Mouse (Mus musculus) stomach, embryonic 15.5 days (tissue): ENCODE data around the gene Apod. TPM values are rescaled to one million over a fixed set of nuclear protein-coding genes. Genes with fewer than 3 reads are reported as not detected.
A peak's percentile ranks its signal among the peaks of the same experiment; 100 is the strongest.

ENCODE experiments used
- ATAC-seq: fragments of 200-750 bp; cut with Nextera tagmentation; 2 replicates; pipeline ENCODE4 v1.8.0; 2017; ENCODE audit warnings: low read depth, moderate number of reproducible peaks, moderate TSS enrichment; ENCODE audit not compliant: insufficient read depth, low FRiP score
- H3K27ac ChIP-seq: fragments of 300-500 bp; sonication (generic); 2 replicates; pipeline ENCODE4 v1.5.1; 2015; ENCODE audit warnings: mild to moderate bottlenecking, inconsistent platforms
- H3K27me3 ChIP-seq: fragments of 300-500 bp; sonication (generic); replicated peaks from 2 replicates; pipeline ENCODE4 v1.6.1; 2015; ENCODE audit warnings: inconsistent platforms
- H3K36me3 ChIP-seq: fragments of 300-500 bp; sonication (generic); 2 replicates; pipeline ENCODE4 v1.6.1; 2015; ENCODE audit warnings: inconsistent platforms
- H3K4me1 ChIP-seq: fragments of 300-500 bp; sonication (generic); 2 replicates; pipeline ENCODE4 v1.6.1; 2015; ENCODE audit warnings: inconsistent platforms
- H3K4me2 ChIP-seq: fragments of 300-500 bp; sonication (generic); 2 replicates; pipeline ENCODE4 v1.6.1; 2015; ENCODE audit warnings: mild to moderate bottlenecking, inconsistent platforms
- H3K4me3 ChIP-seq: fragments of 300-500 bp; sonication (generic); replicated peaks from 2 replicates; pipeline ENCODE4 v1.5.1; 2015; ENCODE audit warnings: inconsistent platforms
- H3K9ac ChIP-seq: fragments of 300-500 bp; sonication (generic); 2 replicates; pipeline ENCODE4 v1.6.1; 2015; ENCODE audit warnings: inconsistent platforms
- H3K9me3 ChIP-seq: fragments of 300-500 bp; sonication (generic); 2 replicates; pipeline ENCODE4 v1.6.1; 2016; ENCODE audit warnings: inconsistent platforms
- WGBS: fragments of 180-500 bp; shearing (Covaris S2); methylation state at CpG from one replicate; pipeline ENCODE4 v1.1.7; 2015; 5-methylcytosine and 5-hydroxymethylcytosine counted together
- polyA plus RNA-seq: library from polyadenylated mRNA; unstranded; fragments of >200 nt; fragmentation: Nextera tagmentation; extraction: Ambion mirVana; gene quantifications from 2 replicates; pipeline ENCODE4 v1.2.1, GENCODE M21; 2015

Gene Apod
- 0.50 and 0.66 TPM in 2 replicates for polyA plus RNA-seq

- Histone ChIP-seq H3K27me3 (no peaks in the 10 kb centered on the region), H3K27ac (no peak within 1 kb of the TSS), H3K36me3 (no peaks in the 10 kb centered on the region), H3K9me3 (no peaks in the 10 kb centered on the region), H3K4me1 (no peaks in the 10 kb centered on the region), H3K4me2 (no peak within 1 kb of the TSS), H3K4me3 (no peak within 1 kb of the TSS), H3K9ac (no peak within 1 kb of the TSS)
- ATAC-seq: no peak
- 67% methylated on average over 9 of the region's 9 CpGs for WGBS
These were observed at the start of gene Apod for GRCm38 (mm10) chr16:31314497-31315233. Gene Apod, minus strand, starts transcription at chr16:31314808.

GRCm38 (mm10) chr16:31363685-31364436 lies 49.3 kb upstream of the Apod start:
- Histone ChIP-seq H3K9me3 (no peaks in the 10 kb centered on the region), H3K4me2 (no peak overlapping the region), H3K36me3 (no peaks in the 10 kb centered on the region), H3K9ac (no peak overlapping the region), H3K27me3 (no peaks in the 10 kb centered on the region), H3K4me3 (no peak overlapping the region), H3K27ac (peak overlapping the region; percentile 46; the same call in 1 of the 2 replicates), H3K4me1 (peaks cover 3% of the 10 kb centered on the region; the same call in 1 of the 2 replicates)
- 59% methylated on average over 11 of the region's 11 CpGs for WGBS
- no peak for ATAC-seq

GRCm38 (mm10) chr16:31359542-31359941 lies 44.9 kb upstream of the Apod start:
- Histone ChIP-seq H3K9ac (no peak overlapping the region), H3K4me3 (no peak overlapping the region), H3K27ac (peak overlapping the region; percentile 28; the same call in 1 of the 2 replicates), H3K4me2 (peak overlapping the region; percentile 30), H3K27me3 (no peaks in the 10 kb centered on the region), H3K4me1 (peaks cover 4% of the 10 kb centered on the region; the same call in 1 of the 2 replicates), H3K9me3 (no peaks in the 10 kb centered on the region), H3K36me3 (no peaks in the 10 kb centered on the region)
- WGBS: 50% methylated on average over 5 of the region's 5 CpGs
- ATAC-seq: no peak

GRCm38 (mm10) chr16:31358991-31359390 lies 44.4 kb upstream of the Apod start:
- peak overlapping the region; percentile 30 for H3K4me2 ChIP-seq
- H3K9ac ChIP-seq: no peak overlapping the region
- H3K4me3 ChIP-seq: no peak overlapping the region
- H3K27me3 ChIP-seq: no peaks in the 10 kb centered on the region
- peak overlapping the region; percentile 28; the same call in 1 of the 2 replicates for H3K27ac ChIP-seq
- H3K9me3 ChIP-seq: no peaks in the 10 kb centered on the region
- ATAC-seq: no peak
- peaks cover 7% of the 10 kb centered on the region; the same call in 1 of the 2 replicates for H3K4me1 ChIP-seq
- H3K36me3 ChIP-seq: no peaks in the 10 kb centered on the region
- WGBS: 40% methylated on average over 9 of the region's 9 CpGs

GRCm38 (mm10) chr16:31358576-31358975 lies 44.0 kb upstream of the Apod start:
- no peaks in the 10 kb centered on the region for H3K27me3 ChIP-seq
- peaks cover 7% of the 10 kb centered on the region; the same call in 1 of the 2 replicates for H3K4me1 ChIP-seq
- no peak for ATAC-seq
- no peaks in the 10 kb centered on the region for H3K36me3 ChIP-seq
- no peaks in the 10 kb centered on the region for H3K9me3 ChIP-seq
- 37% methylated on average over 15 of the region's 15 CpGs for WGBS
- H3K4me3 ChIP-seq: no peak overlapping the region
- no peak overlapping the region for H3K9ac ChIP-seq
- peak overlapping the region; percentile 30; the same call in 1 of the 2 replicates for H3K4me2 ChIP-seq
- H3K27ac ChIP-seq: 0 out of 2 replicates have a peak overlapping the region, but pooled peaks have one; percentile 28

GRCm38 (mm10) chr16:31355882-31356281 lies 41.3 kb upstream of the Apod start:
- Histone ChIP-seq H3K36me3 (no peaks in the 10 kb centered on the region), H3K4me3 (no peak overlapping the region), H3K4me1 (peaks cover 7% of the 10 kb centered on the region; the same call in 1 of the 2 replicates), H3K9ac (no peak overlapping the region), H3K4me2 (no peak overlapping the region), H3K9me3 (no peaks in the 10 kb centered on the region), H3K27me3 (no peaks in the 10 kb centered on the region), H3K27ac (no peak overlapping the region)
- ATAC-seq: peak; percentile 28; the same call in 1 of the 2 replicates
- WGBS: 45% methylated on average over 6 of the region's 6 CpGs

- H3K9me3 ChIP-seq: no peaks in the 10 kb centered on the region
- 21% methylated on average over 17 of the region's 17 CpGs for whole genome bisulfite sequencing
- peaks cover 7% of the 10 kb centered on the region; the same call in 1 of the 2 replicates for H3K4me1 ChIP-seq
- ATAC-seq: peak; percentile 57; the same call in 1 of the 2 replicates
- H3K4me3 ChIP-seq: no peak overlapping the region
- H3K9ac ChIP-seq: no peak overlapping the region
- no peak overlapping the region for H3K4me2 ChIP-seq
- H3K36me3 ChIP-seq: no peaks in the 10 kb centered on the region
- H3K27ac ChIP-seq: no peak overlapping the region
- no peaks in the 10 kb centered on the region for H3K27me3 ChIP-seq
These were observed 40.0 kb upstream of the Apod start for GRCm38 (mm10) chr16:31354341-31355329.

- 69% methylated on average over 4 of the region's 4 CpGs for WGBS
These were observed 38.4 kb upstream of the Apod start for GRCm38 (mm10) chr16:31352996-31353395.

GRCm38 (mm10) chr16:31347581-31347980 lies 33.0 kb upstream of the Apod start:
- H3K4me2 ChIP-seq: peak overlapping the region; percentile 49
- H3K9ac ChIP-seq: no peak overlapping the region
- no peak overlapping the region for H3K4me3 ChIP-seq
- 0 out of 2 replicates have a peak, but pooled peaks cover 3% of the 10 kb centered on the region for H3K4me1 ChIP-seq
- H3K27ac ChIP-seq: no peak overlapping the region
- no peaks in the 10 kb centered on the region for H3K27me3 ChIP-seq
- ATAC-seq: no peak
- WGBS: 13% methylated on average over 14 of the region's 14 CpGs
- no peaks in the 10 kb centered on the region for H3K36me3 ChIP-seq
- no peaks in the 10 kb centered on the region for H3K9me3 ChIP-seq

More at GRCm38 (mm10) chr16:31352996-31353395, 38.4 kb upstream of the Apod start:
- no peak overlapping the region for H3K4me3 ChIP-seq
- 0 out of 2 replicates have a peak, but pooled peaks cover 4% of the 10 kb centered on the region for H3K4me1 ChIP-seq
- H3K4me2 ChIP-seq: no peak overlapping the region
- no peaks in the 10 kb centered on the region for H3K9me3 ChIP-seq
- no peaks in the 10 kb centered on the region for H3K36me3 ChIP-seq
- H3K27me3 ChIP-seq: no peaks in the 10 kb centered on the region
- no peak for ATAC-seq
- H3K27ac ChIP-seq: no peak overlapping the region
- H3K9ac ChIP-seq: no peak overlapping the region

GRCm38 (mm10) chr16:31342966-31343365 lies 28.4 kb upstream of the Apod start:
- WGBS: 30% methylated on average over 2 of the region's 2 CpGs
- no peak for ATAC-seq
- H3K4me2 ChIP-seq: no peak overlapping the region
- no peaks in the 10 kb centered on the region for H3K36me3 ChIP-seq
- H3K27me3 ChIP-seq: no peaks in the 10 kb centered on the region
- H3K4me3 ChIP-seq: no peak overlapping the region
- no peaks in the 10 kb centered on the region for H3K9me3 ChIP-seq
- H3K4me1 ChIP-seq: 0 out of 2 replicates have a peak, but pooled peaks cover 3% of the 10 kb centered on the region
- no peak overlapping the region for H3K9ac ChIP-seq
- H3K27ac ChIP-seq: no peak overlapping the region

- no peaks in the 10 kb centered on the region for H3K27me3 ChIP-seq
- H3K9me3 ChIP-seq: no peaks in the 10 kb centered on the region
- H3K4me3 ChIP-seq: no peak overlapping the region
- WGBS: 34% methylated on average over 5 of the region's 5 CpGs
- ATAC-seq: no peak
- H3K27ac ChIP-seq: no peak overlapping the region
- no peaks in the 10 kb centered on the region for H3K36me3 ChIP-seq
- no peak overlapping the region for H3K9ac ChIP-seq
- 0 out of 2 replicates have a peak, but pooled peaks cover 2% of the 10 kb centered on the region for H3K4me1 ChIP-seq
- no peak overlapping the region for H3K4me2 ChIP-seq
These were observed 27.9 kb upstream of the Apod start for GRCm38 (mm10) chr16:31342556-31342955.
